Mouse (Mus musculus) telencephalon, adult 2 months (tissue): Measurements from ENCODE around the gene Slc35d1.

Experiments
- DNase-seq: peaks from one replicate; pipeline ENCODE4 v3.0.0-alpha.2; 2011; ENCODE audit warnings: low read depth, low spot score

The Slc35d1 gene

DNA sequence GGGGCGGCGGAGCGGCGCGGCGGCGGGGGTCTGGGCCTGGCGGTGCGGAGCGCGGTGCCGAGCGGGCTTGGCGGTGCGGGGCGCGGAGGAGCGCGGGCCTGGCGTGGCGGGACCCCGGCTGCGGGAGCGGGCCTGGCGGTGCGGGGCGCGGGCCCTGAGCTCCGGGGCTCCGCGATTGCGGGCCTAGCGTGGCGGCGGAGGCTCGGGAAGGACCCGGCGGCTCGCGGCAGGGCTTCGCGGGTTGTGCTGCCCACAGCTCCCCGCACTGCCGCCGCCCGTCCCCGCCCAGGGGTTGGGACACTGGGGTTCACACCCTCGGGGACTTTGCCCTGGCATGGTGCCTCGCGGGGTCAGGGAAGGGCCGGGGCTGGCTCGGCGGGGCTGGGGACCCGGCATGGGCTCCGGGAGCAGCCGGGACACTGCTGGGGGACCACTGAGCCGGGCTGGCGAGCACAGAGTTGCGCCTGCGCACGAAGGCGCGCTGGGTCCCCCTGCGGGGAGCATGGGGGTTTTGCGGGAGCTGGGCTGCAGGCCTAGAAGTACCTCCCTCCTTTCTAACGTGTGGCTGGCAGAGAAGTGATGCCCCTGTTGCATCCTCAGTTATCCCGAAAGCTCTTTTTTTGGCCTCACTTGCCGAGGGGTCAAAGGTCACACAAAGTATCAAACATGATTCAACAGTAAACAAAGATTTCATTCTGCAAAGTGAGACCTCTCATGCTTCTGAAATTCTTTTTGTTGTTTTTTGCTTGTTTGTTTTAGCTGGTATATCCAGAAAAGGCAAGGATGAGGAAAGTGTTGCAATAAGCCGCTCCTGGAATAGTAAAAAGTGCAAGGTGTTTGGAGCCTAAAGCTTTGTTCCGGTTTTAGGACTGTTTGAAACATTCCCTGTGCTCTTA lies at the start of gene Slc35d1:
Gene Slc35d1 (minus strand): TSS at position 240 of the 896 bp plus-strand sequence.
- DNase-seq: peak; percentile 49

DNA sequence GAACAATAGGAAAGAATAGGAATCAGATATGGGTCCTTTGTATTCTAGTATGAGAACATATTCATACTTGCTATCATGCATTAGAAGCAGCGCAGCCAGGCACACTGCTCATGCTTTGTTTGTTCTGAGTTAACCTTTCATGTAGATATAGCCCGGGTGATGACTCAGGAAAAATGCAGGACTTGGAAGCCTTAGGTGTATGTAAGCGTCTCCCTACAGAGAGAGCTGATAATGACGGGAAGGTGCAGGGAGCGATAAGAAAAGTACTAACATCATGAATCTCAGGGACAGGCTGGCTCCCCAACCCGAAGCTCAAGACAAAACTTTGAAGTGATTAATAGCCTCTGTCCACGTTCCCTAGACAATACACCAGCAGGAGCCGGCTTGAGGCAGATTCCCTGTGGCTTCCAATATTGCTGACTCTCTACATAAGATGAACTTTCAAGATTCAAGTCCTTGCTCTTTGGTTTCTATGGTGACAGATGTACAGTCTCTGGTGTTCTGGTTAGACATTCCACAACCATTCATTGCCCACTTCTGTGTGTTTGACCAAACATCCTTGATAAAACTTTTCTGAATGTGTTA lies 48.9 kb upstream of the Slc35d1 start:
- no peak for DNase-seq

DNA sequence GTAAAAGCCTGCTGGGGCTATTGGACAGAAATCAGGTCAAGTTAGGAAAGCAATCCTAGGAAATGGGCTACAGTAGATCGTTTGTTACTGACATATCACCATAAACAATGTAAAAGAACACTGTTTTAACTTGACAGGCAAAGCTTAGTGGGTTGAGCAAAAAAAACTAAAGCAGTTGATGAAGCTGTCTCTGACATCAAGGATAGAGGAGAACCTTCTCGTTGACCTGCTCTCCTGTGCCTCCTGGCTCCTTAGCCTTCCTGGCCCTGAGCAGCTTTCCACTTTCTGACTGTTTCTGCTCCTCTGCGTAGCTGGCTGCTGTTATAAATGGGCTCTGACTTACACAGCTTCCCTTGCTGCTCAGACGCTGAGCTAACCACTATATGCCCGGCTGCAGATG lies 48.4 kb upstream of the Slc35d1 start:
- no peak for DNase-seq

DNA sequence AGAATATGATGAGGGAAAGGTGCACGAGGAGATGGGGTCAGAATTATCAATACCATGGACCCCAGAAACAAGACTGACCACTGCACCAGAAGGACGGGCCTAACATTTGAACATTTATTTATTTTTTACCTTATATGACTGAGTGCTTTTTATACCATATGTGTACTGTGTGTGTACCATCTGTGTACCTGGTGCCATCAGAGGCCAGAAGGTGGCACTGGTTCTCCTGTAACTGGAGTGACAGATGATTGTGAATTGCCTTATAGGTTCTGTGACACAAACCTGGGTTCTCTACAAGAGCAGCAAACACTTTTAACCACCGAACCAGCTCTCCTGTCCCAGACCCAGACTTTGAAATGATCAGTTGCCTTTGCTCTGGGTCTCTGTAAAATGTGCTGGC lies 43.9 kb upstream of the Slc35d1 start:
- DNase-seq: no peak

DNA sequence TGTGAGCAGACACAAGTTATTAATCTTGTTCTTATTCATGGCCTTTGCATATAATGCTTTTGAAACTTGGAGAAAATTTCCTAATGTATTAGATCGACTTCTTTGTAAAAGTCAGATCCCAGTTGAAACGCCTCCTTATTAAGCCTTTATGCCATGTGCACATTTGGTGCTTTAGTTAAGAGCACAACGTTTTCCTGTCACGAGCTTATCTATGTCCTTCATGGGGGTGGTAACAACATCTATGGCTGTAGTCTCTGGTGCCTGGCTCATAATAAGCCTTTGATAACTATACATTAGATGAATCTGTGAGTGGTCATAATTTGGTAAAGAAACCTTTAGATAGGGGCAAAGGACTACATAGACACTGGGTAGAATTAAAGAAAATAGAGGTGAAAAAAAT lies 38.9 kb upstream of the Slc35d1 start:
- DNase-seq: no peak

DNA sequence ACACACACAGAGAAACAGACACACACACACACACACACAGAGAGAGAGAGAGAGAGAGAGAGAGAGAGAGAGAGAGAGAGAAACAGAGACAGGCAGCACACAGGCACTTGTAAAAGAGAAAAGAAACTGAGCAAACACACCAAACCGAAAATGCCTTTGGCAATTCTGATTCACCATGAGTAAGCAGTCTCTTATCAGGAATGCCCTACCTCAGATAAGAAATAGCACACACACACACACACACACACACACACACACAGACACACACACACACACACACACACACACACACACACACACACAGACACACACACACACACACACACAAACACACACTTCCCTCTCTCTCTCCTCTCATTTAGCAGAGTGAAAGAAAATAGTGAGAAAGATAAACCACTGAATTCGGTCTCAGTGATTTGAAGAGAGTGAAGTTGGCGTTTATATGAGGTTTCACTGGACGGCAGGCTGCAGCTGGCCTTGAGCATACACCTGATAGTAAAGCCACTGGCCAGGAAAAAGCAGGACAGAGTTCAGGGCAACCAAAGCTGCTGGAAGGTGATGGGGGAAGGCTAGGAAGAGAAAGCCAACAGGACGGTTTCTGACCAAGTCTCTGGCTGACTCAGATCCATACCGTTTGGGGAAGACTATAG lies 34.6 kb upstream of the Slc35d1 start:
- DNase-seq: no peak

DNA sequence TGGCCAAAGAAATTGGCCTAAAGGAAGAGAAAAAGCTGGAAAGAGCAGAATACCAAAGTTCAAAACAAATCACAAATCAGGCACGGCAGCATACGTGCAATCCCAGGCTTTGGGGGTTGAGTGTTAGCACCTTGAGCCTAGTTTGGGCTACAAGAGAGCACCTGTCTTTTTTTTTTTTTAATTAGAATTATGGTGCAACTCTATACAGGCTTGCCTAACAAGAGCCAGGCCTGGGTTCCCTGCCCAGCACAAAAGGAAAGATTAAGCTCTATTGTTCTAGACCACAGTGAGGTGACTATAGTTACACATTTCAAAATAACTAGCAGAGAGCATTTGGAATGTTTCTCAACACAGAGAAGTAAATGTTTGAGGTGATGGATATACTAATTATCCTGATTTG lies 32.8 kb upstream of the Slc35d1 start:
- DNase-seq: no peak

DNA sequence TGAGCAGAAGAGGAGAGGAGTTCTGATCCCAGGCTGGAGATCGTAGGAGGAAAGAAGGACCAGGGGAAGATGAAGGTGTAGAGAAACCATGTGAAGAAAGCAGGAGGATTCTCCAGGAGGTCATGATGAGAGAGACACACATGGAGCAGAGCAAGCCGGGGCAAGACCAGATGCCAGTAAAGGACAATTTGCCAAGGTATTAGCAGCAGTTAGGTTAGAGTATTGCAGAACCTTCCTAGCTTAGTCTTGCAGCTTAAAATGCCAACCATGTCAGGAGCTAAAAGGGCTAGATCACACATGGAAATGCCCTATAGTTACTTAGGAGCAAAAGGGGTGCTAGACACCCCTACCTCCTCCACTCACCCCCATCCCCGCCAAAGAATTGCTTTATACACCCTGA lies 32.3 kb upstream of the Slc35d1 start:
- no peak for DNase-seq

DNA sequence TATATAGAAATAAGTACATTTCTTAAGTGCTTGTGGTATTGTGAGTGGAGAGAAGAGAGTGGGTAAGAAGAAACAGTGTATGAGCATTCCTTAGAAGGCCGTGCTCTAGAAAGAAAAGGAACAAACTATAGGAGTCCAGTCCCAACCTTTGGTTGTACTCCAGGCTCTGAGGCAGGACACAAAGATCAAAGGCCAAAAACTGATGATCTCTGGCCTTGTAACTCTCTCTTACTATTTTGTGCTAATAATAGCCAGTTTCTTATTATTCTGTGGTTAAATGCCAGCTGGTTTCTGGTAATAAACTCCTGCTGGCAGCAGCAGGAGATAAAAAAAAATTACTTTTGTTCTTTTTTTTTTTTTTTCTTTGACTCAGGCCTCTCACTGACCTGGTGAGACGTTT lies 17.2 kb upstream of the Slc35d1 start:
- no peak for DNase-seq

DNA sequence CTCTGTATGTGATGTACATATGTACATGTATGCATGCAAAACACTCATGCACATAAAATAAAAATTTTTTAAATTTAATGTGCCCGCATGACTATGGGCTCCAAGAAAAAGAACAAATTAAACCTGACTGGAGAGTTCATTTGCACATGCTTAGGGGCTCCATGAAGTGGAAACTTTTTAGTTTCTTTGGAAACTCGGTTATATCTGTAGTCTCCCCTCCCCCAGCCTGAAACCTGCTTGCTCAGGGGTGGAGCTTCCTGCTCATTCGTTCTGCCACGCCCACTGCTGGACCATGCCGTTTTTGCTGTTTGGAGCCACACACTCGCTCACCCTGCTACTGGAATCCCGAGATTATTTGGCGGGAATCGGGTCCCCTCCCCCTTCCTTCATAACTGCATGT lies 7.9 kb upstream of the Slc35d1 start:
- DNase-seq: no peak

DNA sequence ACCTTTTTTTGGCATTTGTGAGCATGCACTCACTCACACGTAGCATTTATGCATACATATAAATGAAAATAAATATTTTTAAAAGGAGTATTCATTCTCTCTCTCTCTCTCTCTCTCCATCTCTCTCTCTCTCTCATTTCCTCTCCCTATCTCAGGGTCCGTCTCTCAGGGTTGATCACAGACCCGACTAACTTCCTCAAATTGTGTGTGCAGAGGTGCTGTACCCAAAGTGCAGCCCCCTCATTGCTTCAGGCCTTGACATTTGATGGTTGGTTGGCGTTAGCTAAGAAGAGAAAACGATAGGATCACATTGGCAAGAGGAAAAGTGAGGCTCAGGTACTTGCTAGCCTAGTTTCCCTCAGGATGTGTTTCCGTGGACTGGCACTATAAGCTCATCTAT lies 6.8 kb upstream of the Slc35d1 start:
- no peak for DNase-seq

DNA sequence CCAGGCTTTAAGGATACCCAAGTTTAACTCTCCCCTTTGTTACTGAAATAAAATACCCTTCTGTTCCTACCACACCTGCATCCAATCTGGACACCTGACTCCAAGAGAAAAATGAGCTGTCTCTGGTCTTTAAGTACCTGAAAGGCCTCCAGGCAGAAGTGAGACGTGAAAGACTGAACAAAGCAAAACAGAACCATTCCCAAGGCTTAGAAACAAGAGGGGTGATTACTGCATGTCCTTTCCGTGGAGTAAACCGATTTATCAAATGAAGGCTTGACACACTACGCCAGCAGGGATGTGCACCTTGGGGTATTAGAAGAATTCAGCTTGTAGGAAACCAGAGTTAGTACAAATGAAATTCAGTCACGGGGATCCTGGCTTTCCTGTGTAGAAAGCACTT lies 4.0 kb upstream of the Slc35d1 start:
- DNase-seq: no peak

DNA sequence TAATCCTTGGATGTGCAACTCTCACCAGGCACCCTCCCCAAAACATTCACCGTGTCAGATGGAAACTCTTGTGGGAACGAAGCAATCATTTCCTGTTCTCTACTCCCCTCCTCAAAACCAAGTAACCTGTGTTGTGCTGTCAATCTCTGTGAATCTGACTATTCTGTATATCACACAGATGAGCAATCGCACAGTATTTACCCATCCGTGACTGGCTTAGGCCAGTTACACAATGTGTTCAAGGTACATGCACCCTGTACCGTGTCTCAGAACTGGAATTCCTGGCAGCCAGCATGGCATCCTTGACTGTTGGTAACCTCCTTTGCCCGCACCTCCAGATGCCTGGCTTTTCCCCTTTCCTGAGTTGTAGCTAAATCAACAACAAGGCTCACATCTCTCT lies 1.1 kb upstream of the Slc35d1 start:
- DNase-seq: no peak

DNA sequence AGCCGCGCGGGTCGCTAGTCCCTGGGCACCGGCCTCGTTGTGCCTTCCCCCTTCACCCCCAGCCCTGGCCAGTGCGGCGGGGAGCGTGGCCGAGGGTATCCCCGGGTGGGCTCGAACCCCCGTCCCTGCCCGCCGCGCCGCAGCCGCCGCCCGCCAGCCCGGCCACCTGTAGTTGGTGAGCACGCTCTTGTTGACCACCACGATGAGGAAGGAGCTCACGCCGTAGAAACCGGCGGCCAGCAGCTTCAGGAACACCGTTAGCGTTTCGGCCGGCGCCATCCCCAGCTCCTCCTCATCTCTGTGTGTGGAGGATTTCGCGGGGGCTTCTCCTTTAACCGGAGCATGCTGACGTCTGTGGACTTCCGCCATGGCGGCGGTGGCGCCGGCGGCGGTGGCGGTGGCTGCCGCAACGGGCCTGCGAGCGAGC lies 453 bp downstream of the Slc35d1 start:
- DNase-seq: peak; percentile 36

DNA sequence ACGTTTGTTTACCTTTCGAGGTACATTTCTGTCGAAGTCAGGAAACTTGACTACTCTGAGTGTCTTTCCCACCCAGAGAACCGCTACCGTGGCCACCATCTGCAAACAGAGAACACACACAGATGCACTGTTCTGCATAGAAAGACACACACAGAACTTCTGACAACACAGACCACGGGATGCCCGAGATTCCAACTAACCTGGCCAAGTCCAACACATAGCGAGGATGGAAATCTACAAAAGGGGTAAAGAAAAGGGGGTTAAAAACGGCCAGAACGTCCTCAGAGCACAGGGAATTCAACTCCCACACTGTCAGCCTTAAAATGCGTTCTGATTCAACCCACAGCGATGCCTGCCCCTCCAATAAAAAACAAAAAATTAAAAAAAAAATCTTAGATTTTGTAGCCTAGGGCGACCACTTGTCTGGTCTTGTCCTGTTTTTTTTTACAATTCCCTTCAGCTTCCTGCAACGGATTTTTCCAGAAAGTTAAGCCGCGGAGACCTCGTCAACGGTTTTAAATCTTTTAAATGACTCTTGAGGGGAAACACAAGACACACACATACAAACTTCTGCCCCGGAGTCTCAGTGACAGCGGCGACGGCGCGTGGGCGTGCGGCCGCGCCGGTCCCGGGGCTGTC lies 986 bp downstream of the Slc35d1 start:
- DNase-seq: no peak

DNA sequence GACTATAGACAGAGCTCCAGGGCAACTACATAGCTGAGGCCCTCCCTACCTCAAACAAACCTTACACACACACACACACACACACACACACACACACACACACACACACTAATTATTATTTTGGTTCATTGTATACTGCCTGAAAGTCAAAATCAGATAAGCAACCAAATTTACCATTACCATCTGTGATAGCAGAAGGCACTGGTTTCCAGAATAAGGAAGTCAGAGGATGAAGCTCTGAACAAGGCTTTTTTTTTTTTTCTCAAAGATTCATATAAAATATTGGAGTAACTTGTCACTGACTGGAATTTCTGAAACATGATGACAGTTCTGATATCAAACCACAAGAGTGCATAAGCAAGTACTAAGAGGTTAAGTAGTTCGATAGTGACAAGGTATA lies 6.4 kb downstream of the Slc35d1 start:
- no peak for DNase-seq

DNA sequence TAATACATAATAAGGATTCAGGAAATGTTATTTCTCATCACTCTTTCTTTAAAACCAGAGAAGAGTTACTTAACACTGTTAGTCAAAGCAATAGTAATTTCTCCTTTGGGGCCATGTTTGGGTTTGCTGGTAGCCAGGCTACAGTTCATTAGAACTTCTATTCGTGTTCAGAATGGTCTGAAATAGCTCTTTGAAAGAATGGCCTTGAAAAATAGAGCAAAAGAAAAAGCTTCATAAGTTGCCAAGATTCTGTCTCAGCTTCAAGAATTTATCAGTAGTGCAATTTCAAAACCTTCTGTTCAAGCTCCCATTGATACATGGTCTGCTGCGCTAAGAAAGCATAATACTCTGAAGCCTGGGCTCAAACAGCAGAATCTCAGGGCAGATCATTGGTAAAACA lies 11.3 kb downstream of the Slc35d1 start:
- no peak for DNase-seq

DNA sequence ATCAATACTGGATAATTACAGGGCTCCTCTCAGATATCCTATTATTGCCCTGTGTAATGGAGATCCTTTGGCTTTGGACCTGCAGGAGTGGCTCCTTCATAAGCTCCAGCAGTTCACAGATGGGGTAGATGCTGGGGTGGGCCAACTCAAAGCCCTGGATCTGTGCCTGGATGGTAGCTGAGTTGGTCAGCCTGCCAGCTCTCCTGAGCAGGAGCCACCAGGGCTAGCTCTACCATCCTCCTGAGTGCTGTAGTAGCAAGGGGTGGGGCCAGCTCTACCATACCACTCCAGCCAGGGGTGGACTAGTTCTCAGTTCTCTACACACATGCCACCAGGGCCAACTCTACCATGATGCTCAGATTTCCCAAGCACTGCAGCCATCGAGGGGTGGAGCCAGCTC lies 14.9 kb downstream of the Slc35d1 start:
- DNase-seq: no peak

DNA sequence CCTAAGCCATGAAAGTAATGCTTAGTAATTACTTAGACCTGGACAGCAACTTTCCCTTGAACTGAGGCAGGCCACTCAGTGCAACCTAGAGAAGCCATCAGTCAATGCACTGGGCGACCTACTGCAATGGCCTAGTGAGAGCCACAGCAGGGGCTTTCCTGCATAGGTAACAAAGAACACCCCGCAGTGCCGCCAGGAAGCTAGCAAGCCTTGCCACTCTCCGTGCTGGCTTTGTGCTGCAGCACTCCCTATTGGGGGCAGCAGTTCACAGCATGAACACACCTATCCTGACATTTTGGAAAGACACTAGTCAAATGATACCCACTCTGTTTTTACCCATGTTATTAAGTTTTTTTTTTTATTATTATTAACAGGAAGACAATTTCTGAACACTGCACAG lies 15.9 kb downstream of the Slc35d1 start:
- DNase-seq: no peak

DNA sequence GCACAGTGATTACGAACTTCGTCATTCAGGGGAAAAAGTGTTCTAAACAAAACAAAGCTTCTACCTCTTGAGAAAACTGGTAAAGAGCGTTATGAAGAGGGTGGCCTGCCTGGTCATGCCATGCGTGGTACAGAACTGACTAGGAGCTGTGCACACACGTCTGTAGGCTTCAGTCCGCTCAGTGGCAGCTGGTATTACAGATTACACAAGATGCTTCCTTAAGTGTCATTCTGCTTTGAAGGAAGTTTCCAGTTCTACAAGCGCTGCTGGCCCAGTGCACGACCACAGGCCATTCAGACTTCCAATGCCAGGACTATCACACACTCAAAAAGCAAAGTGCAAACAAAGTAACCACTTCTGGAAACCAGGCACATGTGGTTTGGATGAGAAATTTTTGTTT lies 17.6 kb downstream of the Slc35d1 start:
- DNase-seq: no peak

DNA sequence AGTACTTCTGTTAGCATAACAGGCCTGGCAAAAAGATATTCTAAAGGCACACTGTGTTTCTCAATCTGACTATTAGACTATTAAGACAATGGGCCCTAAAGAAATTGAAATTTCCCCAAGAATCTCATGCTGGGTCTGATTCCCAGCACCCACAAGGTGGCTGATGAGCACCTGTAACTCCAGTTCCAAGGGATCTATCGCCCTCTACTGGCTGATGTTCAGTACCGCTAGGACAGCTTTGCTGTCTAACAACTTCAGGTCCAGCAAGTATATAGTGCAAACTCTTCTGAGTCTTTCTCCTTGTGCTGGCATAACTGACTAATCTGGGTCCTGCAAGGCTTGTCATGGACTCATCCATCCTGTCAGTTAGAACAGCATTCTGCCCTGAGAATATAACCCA lies 22.5 kb downstream of the Slc35d1 start:
- no peak for DNase-seq
